Mouse (Mus musculus) small intestine, adult 2 months (tissue): ENCODE data around the gene Plekhb2. TPM values are rescaled to one million over a fixed set of nuclear protein-coding genes. Genes with fewer than 3 reads are reported as not detected.

Experiments
- H3K27ac ChIP-seq: fragments of 200-500 bp; 2 replicates; pipeline ENCODE4 v1.5.1; 2012; ENCODE audit warnings: low read depth, low read length, control low read depth, inconsistent platforms; ENCODE audit not compliant: insufficient read depth
- H3K27me3 ChIP-seq: fragments of 200-500 bp; 2 replicates; pipeline ENCODE4 v1.6.1; 2012; ENCODE audit warnings: mild to moderate bottlenecking, moderate library complexity, low read length, inconsistent platforms; ENCODE audit not compliant: control insufficient read depth, insufficient read depth
- H3K36me3 ChIP-seq: fragments of 200-500 bp; 2 replicates; pipeline ENCODE4 v1.6.1; 2012; ENCODE audit warnings: mild to moderate bottlenecking, low read length, control low read depth, inconsistent platforms; ENCODE audit not compliant: control insufficient read depth, insufficient read depth
- H3K4me1 ChIP-seq: fragments of 200-500 bp; 2 replicates; pipeline ENCODE4 v1.6.1; 2012; ENCODE audit warnings: low read length, inconsistent platforms, mixed read lengths; ENCODE audit not compliant: control insufficient read depth, insufficient read depth, insufficient read length
- H3K4me3 ChIP-seq: fragments of 200-500 bp; 2 replicates; pipeline ENCODE4 v1.5.1; 2012; ENCODE audit warnings: low read depth, mild to moderate bottlenecking, control low read depth, inconsistent platforms, low read length, moderate library complexity
- CTCF ChIP-seq: fragments of 200-500 bp; IDR thresholded peaks from 2 replicates; pipeline ENCODE4 v1.5.1; 2012; ENCODE audit warnings: low read depth, mild to moderate bottlenecking, control low read depth, inconsistent platforms, low read length, moderate library complexity, mixed read lengths; ENCODE audit not compliant: insufficient replicate concordance, insufficient read length; ENCODE audit errors: extremely low read depth
- POLR2A ChIP-seq: fragments of 200-500 bp; IDR thresholded peaks from 2 replicates; pipeline ENCODE4 v1.6.1; 2012; ENCODE audit warnings: low read depth, mild to moderate bottlenecking, control low read depth, inconsistent platforms, low read length, moderate library complexity
- WGBS: fragments of 180-500 bp; shearing (Covaris S2); methylation state at CpG from one replicate; pipeline ENCODE4 v1.1.7; 2018; 5-methylcytosine and 5-hydroxymethylcytosine counted together
- polyA plus RNA-seq: library from polyadenylated mRNA; depleted of rRNA; stranded (reverse); fragments of >200 nt; gene quantifications from 2 replicates; pipeline ENCODE4 v1.2.3, GENCODE M21; 2012; rRNA removed

Gene Plekhb2
- polyA plus RNA-seq, 1 experiment, result 196 TPM

DNA sequence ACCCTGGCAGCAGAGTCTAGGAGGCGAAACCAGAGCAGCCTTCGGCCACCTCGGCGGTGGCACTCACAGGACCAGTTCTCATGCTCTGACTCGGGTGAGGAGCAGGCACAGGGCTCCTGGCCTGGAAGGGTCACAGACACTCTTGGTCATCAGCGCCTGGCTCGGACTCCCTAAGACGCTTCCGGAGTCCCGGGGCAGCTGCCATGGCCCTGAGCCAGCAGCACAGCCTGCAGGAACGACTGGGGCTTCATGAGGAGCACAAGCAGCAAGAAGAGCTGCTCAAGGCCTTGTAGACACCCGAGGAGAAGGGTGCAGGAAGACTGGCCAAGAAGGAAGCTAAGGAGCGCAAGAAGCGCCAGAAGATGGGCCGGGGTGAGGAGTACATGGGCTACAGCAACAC is 78.9 kb downstream of the Plekhb2 start:
- no peak overlapping the region for H3K27ac ChIP-seq
- WGBS, result 89% methylated on average over 15 of the region's 15 CpGs
- no peaks in the 10 kb centered on the region for H3K27me3 ChIP-seq
- H3K4me1 ChIP-seq, result no peaks in the 10 kb centered on the region
- no peaks in the 10 kb centered on the region for H3K36me3 ChIP-seq
- no peak overlapping the region for H3K4me3 ChIP-seq
- no peak for TF ChIP-seq POLR2A
- TF ChIP-seq CTCF, result no peak

Other genes with a start within 250 kb of the Plekhb2 start
- 183 and 296 TPM in 2 replicates for gene Fam168b, start 6.9 kb upstream of the Plekhb2 start, polyA plus RNA-seq